Mouse (Mus musculus) lung, postnatal 10 days (tissue): ENCODE data around the gene Usp21.

ENCODE experiments used
- DNase-seq: peaks from one replicate; pipeline ENCODE4 v3.0.0; 2021

The Usp21 gene

GRCm38 (mm10) chr1:171239992-171240744 lies 47.6 kb downstream of the Usp21 start:
- DNase-seq, result peak; percentile 69

- peak; percentile 72 for DNase-seq
These were observed 49.3 kb downstream of the Usp21 start for GRCm38 (mm10) chr1:171238463-171238862.

GRCm38 (mm10) chr1:171237438-171237837 lies 50.4 kb downstream of the Usp21 start:
- no peak for DNase-seq

GRCm38 (mm10) chr1:171235791-171236190 lies 52.0 kb downstream of the Usp21 start:
- no peak for DNase-seq

GRCm38 (mm10) chr1:171234538-171234937 lies 53.3 kb downstream of the Usp21 start:
- DNase-seq, result no peak

GRCm38 (mm10) chr1:171234126-171234525 lies 53.7 kb downstream of the Usp21 start, which contains the start of gene Fcer1g:
Gene Fcer1g, minus strand, starts transcription at chr1:171234365.
- no peak for DNase-seq

GRCm38 (mm10) chr1:171232800-171233730 lies 54.7 kb downstream of the Usp21 start:
- peak; percentile 59 for DNase-seq

GRCm38 (mm10) chr1:171232348-171232747 lies 55.4 kb downstream of the Usp21 start:
- no peak for DNase-seq
